Mouse (Mus musculus) heart, adult 2 months (tissue): ENCODE measurements around the gene Nfe2l2.

ENCODE experiments used
- EP300 ChIP-seq: fragments of 200-500 bp; IDR thresholded peaks from 2 replicates; pipeline ENCODE4 v1.6.1; 2011; ENCODE audit warnings: low read depth, low read length, control low read depth; ENCODE audit not compliant: insufficient read depth
- POLR2A ChIP-seq: fragments of 200-500 bp; IDR thresholded peaks from 2 replicates; pipeline ENCODE4 v1.6.1; 2011; ENCODE audit warnings: mild to moderate bottlenecking, low read depth, low read length, control low read depth; ENCODE audit not compliant: insufficient read depth

- no peak for TF ChIP-seq EP300
- no peak for TF ChIP-seq POLR2A
Measured at GRCm38 (mm10) chr2:75737006-75737503, 32.6 kb upstream of the Nfe2l2 start.
